Mouse (Mus musculus) bone marrow, adult 2 months (tissue): ENCODE measurements around the gene Mtcl1.

Experiments
- CTCF ChIP-seq: fragments of 200-500 bp; IDR thresholded peaks from 2 replicates; pipeline ENCODE4 v1.5.1; 2011; ENCODE audit warnings: low read length, control low read depth; ENCODE audit not compliant: control insufficient read depth, insufficient read depth
- POLR2A ChIP-seq: fragments of 200-500 bp; IDR thresholded peaks from 2 replicates; pipeline ENCODE4 v1.6.1; 2011; ENCODE audit warnings: low read depth, mild to moderate bottlenecking, control low read depth, low read length, borderline replicate concordance; ENCODE audit not compliant: control insufficient read depth

DNA sequence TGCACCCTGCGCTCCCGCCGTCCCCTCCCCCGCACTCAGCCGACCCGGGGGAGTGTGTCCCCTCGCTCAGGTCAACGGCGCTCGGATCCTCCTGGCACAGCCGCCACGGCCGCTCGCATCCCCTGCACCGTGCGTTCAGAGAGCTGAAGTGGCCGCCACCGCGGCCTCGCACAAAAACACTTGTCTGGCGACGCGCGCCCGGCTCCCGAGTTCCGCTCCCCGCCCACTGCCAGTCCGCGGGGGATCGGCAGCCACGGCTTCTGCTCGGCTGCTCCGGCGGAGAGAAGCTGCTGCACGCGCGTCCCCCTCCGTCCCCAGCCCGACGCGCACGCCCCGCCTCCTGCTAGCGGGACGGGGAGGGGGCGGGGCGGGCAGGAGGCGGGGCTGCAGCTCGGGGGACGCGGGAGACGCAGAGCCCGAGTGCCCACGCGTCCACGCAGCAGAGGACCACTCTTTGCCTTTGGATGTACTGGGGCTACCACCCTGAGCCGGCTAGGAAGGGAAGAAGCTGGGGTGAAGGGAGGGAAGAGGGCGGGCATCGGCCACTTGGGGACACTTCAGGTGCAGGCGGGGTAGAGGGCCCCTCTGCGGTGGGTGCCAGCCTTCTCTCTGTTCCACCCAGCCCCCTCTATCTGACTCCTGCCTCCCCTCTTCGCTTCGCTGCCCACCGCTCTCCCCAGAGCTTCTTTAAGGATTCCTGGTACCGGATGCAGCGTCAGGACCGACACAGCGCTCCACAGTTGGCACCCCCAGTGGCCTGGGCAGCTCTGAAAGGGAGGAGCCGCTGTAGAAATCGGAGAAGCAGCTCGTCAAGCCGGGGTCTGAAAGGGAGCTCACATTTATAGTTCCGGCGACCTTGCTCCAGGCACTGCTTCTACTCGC, at the start of gene Mtcl1:
- TF ChIP-seq CTCF (no peak), POLR2A (no peak)
